Mouse (Mus musculus): ENCODE results near the gene Tnfsf10.
"Not testable (repeated sequence)": the region's sequence is repeated elsewhere in the genome, so short reads cannot be mapped to it uniquely, and the experiment has no call there.

Tnfsf10 gene

DNA sequence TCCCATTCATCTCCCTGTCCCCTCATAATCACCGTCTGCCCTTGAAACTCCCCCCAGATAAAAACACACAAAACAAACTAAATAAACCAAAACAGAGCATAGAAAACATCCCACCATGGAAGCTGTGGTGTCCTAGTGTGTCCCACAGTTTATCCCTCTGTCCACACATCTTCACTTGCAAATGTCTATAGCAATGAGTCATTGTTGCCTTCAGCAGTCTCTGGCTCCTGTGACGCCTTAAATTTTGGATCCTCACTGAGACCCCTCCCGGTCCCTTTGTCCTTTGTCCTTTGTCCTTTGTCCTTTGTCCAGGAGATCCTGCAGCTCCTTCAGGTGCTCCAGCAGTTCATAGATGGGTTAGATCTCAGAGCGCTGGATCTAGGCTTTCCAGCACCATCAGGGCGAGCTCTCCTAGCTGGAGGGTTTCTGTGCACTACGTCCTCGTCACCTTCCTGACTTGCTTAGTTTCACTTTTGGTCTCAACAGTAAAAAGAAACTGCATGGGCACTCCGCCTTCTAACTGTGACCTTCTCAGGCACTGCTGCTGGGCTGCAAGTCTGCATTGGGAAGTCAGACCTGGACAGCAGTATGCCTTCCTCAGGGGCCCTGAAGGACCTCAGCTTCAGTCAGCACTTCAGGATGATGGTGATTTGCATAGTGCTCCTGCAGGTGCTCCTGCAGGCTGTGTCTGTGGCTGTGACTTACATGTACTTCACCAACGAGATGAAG lies at the start of gene Tnfsf10:
TSS of gene Tnfsf10 (plus strand) at position 470 of the 729 bp plus-strand sequence.
- no peak for DNase-seq

DNA sequence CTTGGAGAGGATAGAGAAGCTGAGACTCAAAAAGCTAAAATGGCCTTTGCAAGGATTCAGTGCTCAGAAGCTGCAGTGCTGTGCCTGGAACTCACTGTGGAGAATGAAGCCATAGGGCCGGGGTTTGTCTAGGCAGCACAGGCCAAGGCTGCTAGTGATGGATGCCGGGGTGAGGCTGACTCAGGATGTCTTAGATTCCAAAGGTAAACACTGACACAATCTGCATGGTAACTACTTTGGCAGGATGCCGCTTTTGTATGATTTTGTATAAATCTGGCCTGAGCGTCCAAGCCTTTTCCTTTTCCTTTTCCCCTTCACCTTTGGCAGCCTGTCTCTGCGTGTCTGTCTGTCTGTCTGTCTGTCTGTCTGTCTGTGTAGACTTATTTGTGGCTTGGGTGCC lies 49.5 kb upstream of the Tnfsf10 start:
- no peak for DNase-seq

DNA sequence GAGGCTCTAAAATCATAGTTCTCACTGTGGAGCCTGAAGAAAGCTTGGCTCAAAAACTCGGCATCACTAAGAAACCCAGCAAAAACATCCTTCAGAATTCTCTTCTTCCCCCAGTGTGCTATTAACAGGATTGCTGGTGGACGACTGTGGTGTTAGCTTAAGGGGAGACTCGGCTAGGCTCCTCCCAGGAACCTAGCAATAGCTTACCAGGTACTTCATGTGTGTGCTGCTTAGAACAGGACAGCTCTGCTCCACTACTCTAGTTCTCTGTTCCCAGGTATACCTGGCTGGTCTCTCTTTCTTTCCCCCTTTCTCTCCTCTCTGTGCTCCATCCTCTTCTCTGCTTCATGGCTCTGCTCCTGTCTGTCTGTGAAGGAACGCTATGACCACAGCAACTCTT lies 48.9 kb upstream of the Tnfsf10 start:
- no peak for DNase-seq

DNA sequence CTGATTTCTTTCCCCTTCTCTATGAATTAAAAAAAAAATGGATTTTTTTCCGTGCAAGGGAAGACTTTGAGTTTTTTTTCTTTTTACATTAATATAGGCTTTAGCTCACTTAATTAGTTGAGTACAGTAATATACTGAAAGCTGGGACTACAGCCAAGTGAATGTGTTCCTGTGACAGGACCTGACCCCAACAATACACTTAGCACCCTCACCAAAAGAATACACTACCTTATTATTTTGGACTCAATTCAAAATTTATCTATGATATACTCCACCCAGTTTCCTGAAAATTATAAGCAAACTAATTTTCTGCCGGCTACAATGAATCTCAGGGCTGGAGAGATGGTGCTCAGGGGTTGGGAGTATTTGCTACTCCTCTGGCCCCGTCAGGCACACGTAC lies 47.7 kb upstream of the Tnfsf10 start:
- DNase-seq: no peak

DNA sequence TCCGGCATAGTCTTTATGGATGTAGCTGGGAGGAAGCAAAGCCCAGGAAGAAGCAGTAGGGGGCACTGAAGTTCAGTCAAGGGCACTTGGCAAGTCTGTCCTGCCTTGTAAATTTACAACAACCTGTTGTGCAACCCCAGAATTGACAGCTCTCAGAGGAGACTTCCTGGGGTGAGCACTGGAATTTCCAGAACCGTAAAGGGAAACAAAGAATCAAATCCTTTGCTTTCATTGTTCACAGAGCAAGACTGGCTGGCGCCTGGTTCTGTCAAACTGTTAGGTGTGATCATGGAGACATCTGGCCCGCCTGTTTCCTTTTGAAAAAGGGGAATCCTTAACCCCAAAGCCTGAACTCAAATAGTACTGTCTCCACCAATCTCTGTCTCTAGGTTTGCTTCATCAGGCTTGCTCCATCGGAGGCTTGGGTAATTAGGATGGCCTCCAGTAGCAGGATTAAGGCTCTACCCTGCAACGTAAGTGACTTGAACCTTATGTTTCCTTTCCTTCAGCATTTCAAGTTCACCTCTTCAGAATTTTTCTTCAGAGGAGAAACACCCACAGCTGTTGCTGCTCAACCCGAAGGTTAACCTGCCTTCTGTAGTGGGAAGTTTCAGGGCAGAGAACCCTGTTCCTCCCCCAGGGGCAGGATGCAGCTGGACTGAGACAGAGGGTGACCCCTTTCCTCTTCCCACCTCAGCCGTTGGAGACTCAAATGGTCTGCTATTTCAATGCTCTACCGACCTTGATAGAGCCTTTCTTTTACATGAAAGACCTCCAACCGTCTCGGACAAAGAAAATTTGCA lies 46.5 kb upstream of the Tnfsf10 start:
- DNase-seq: no peak

DNA sequence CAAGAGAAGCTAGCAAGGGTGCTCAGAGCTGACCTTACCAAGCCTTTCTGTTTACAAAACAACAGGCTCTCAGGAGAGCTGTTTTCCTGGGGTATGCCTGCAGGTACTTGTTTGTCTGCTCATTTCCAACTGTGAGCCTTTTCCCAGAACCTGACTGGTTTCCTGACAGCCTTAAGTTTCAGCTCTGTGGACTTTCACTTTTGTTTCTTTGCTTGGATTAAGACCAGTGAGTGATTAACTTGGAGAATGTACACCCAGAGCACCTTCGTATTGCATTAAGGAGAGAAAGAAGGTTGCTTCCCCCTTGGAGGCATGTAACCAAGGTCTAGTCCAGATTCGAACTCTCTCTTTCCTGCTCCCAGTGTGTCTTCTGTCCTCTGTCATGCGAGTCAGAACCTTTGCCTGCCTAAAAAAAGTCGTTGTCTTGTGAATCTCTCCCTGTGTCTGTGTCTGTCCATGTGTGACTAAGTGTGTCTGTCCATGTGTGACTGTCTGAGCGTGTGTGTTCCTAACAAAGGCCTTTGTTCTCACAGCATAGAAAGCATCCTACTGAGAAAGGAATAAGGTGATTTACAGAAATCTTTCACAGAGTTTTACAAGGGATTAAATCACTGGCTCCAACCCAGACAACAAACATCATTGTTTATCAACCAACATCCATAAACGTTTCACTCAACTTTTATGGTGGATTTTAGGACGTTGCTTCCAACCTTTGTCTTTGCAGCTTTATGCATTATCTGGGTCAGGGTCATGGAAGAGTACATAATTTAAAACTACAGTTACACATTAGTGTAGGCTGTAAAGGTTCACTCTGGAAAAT lies 43.7 kb upstream of the Tnfsf10 start:
- DNase-seq: no peak

DNA sequence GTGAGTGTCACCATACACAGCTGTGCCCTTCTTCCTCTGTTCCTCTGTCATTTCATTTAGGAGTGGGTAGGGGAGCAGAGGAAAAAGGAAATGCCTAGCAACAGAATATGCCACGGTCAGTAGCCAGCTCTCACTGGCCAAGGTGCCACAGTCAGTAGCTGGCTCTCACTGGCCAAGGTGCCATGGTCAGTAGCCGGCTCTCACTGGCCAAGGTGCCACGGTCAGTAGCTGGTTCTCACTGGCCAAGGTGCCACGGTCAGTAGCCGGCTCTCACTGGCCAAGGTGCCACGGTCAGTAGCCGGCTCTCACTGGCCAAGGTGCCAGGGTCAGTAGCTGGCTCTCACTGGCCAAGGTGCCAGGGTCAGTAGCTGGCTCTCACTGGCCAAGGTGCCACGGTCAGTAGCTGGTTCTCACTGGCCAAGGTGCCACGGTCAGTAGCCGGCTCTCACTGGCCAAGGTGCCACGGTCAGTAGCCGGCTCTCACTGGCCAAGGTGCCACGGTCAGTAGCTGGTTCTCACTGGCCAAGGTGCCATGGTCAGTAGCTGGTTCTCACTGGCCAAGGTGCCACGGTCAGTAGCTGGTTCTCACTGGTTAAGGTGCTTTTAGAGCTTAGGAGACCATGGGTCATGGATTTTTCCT lies 37.4 kb upstream of the Tnfsf10 start:
- not testable (repeated sequence) for DNase-seq

DNA sequence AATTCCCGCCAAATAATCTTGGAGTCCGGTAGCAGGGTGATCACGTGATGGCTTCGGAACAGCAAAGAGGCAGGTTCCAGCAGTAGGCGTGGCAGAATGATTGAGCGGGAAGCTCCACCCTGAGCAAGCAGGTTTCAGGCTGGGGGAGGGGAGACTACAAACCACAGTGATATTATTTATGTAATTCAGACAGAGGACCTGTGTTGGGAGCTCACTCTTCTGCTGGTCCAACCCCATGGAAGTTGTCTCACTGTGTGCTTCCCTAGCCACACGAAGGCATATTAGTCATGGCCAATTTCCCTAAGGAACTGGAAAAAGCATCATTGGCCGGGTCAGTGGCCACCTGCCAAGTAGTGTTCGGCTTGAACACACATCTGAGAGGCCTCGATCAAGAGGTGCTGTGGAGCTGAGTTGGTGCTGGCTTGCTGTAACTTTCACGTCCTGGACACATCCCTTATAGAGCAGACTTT lies 36.5 kb upstream of the Tnfsf10 start:
- DNase-seq: peak in 1 of 2 experiments; percentile 18

DNA sequence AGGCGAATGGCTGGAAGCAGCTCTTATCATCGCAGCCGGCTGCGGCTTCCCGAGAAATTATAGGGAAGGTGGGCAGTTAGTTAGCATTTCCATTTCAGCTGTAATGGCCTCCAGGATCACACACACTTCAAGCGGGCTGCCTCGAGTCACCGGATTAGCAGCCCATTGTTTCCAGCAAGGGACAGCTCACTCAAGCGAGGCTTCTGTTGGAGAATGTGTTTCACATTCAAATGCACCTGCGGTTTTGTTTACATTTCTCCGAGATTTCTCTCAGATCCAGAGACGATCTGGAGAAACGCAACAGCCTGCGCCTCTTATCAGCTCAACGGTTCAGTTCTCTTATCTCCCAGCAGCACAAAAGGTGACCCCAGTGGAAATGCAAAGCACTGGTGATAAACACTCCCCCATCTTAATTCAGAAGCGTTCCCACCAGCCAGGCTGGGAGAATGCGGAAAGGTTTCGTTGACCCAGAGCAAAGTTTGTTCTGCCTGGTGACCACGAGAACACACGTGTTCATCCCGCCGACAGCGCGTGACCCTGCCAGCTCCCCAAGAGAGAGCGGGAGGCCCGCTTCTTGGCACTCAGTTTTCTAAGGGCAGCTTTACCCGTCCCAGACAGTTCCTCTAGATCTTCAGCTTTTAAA lies 33.6 kb upstream of the Tnfsf10 start:
- DNase-seq: peak; percentile 19 to 21

DNA sequence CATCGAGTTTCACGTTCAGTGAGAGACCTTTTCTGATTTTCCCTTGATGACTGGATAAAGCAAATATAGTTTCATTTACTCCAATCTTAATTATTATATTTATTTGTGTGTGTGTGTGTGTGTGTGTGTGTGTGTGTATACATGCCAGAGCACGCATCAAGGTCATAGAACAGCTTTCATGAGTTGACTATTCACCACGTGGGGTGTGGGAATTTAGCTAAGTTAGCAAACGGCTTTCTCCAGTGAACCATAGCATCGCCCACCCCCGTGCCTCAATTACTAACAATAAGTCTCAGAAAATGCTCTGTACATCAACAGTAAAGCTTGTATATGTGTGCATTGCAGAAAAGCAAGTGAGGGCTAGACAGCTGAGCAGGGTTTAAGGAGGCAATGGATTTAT lies 33.0 kb upstream of the Tnfsf10 start:
- no peak for DNase-seq

DNA sequence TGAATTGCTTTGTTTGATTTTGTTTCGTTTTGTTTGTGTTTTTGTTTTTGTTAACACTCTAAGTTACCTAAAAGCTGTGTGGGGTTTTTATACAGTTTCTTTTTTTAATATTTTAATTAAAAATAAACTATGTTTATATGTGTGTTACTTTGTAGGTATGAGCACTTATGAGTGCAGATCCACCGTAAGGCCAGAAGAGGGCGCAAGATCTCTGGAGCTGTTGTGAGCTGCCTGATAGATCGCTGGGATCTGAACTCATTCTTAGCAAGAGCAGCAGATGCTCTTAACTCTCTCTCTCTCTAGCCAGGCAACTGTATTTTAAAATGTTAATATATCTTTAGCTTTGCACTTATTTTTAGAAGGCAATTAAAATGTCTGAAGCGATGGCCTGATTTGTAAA lies 32.6 kb upstream of the Tnfsf10 start:
- no peak for DNase-seq

DNA sequence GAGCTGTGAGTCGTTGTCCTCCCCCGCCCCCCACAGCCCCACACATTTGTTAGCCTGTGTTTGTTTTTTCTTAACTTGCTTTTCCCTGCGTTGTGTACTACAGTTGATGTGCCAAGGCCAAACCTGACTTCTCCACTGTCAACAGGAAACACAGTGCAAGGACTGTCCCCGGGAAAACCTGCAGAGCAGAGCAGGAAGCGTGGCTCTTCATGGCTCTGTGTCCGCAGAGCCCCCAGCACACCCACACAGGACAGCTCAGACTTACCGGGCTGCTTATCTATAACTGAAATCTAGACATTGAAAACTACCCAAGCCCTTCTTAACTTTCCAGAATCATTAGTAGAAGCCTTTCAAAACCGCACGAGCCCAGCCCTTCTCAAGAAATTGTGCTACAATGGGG lies 31.8 kb upstream of the Tnfsf10 start:
- no peak for DNase-seq

DNA sequence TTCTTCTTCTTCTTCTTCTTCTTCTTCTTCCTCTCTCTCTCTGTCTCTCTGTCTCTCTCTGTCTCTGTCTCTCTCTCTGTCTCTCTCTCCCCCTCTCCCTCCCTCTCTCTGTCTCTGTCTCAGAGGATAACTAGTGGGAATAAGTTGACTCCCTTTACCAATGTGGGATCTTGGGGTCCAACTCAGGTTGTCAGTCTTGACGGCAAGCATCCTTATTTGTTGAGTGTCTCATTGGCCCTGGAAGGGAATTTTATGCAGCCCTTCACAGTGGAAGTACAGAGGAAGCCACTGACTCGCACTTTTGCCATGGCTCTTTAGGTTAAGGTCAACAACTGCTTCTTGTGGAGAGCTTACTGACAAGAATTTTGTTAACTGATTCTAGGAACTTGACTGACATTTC lies 28.5 kb upstream of the Tnfsf10 start:
- DNase-seq: no peak

DNA sequence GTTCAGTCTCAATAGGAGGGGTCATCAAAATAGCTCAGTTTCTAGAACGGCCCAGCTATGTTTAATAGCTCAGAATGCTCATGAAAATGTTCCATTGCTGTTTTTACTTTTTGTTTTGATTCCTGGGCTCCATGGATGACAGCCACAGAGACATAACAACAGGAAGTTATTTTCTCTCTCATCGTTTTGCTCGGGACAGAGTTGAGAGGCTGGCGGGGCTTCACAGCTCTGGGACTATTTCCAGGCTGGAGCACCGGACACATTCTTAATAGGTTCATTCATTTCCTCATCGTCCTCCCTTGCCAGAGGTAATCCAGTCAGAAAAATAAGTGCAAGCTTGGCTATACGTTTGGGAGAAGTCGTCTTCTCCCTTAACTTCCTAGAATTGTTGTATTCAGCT lies 27.9 kb upstream of the Tnfsf10 start:
- DNase-seq: no peak

DNA sequence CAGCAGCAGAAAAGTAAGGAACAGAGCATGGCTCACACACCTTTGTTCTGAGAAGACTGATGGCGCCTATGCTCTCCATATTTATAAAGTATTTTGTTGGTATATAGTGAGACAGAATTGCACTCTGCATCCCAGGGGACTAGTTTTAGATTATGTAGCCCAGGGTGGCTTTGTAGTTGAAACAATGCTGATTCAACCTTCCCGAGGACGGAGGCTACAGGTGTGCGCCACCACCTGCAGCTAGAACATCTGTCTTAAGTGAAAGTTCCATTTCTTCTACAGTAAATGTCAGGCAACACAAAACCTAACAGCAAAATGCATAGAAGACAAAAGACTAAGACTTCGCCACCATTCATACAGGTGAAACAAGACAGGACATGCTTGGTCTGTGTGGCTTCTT lies 26.5 kb upstream of the Tnfsf10 start:
- no peak for DNase-seq

DNA sequence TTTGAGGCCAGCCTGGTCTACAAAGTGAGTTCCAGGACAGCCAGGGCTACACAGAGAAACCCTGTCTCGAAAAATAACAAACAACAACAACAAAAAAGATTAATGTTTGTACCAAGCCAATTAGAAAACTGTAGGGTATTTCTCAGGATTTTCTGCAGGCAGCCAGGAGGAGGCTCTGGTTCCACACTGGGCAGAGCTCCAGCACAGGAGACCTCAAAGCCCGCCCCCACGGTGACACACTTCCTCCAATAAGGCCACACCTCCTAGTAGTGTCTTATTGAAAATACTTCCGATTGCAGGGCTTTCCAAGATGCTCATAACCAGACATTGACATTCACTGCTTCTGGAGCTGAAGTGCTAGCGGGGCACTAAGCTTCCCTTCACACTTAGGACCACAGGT lies 25.9 kb upstream of the Tnfsf10 start:
- not testable (repeated sequence) for DNase-seq

DNA sequence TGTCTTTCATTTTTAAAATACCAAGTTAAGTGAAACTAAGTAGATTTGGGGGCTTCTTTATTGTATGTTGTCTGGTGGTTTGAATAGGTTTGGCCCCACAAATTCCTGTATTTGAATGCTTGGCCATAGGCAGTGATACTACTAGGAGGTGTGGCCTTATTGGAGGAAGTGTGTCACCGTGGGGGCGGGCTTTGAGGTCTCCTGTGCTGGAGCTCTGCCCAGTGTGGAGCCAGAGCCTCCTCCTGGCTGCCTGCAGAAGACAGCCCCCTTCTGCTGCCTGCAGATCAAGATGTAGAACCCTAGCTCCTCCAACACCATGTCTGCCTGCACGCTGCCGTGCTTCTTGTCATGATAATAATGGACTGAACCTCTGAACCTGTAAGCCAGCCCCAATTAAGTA lies 25.4 kb upstream of the Tnfsf10 start:
- DNase-seq: not testable (repeated sequence)

DNA sequence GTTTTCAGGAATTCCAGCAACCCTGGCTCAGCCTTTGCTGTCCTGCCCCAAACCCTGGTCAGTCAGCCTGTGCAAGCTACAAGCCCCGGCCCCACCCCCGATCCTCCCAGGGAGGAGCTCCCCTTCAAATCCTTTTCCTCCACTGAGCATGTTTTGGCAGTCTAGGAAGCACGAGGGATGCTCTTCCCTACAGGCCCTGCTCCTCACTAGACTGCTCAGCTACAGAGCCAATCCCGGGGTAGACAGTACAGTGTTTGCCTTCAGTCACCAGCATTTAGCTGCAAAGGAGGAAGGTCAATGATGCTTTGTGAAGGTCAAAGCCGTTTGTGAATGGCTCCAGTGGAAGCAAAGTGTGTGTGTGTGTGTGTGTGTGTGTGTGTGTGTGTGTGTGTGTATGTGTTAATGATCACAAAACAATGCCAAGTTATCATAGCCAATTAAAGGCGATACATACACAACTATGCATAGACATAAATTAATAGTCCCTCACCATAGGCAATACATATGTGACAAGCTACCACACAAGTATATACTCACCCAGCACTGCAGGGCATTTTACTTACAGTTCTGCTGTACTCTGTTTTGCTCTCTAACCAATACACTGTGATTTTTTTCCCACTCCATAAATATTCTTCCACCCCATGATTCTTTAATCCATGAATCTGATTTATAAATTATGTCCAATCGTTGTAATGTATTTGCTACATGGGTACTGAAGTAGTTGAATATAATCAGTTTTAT lies 23.0 kb upstream of the Tnfsf10 start:
- DNase-seq: no peak

DNA sequence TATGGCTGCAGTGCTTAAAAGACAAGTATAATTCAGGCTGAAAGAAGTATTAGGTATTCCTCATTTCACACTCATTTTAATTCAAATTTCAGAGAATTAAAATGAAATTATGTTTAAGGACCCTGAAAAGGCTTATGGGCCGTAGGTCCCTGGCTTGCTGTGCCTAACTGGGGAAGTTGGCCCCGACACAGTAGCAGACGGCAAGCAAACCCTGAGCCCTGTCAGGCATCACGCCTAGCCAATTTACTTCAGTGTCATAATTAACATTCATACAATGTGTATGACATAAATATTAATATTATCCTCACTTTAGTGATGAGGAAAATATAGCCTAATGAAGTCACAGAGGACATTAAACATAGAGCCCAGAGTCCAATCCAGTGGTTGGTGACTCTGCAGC lies 16.4 kb upstream of the Tnfsf10 start:
- DNase-seq: no peak

DNA sequence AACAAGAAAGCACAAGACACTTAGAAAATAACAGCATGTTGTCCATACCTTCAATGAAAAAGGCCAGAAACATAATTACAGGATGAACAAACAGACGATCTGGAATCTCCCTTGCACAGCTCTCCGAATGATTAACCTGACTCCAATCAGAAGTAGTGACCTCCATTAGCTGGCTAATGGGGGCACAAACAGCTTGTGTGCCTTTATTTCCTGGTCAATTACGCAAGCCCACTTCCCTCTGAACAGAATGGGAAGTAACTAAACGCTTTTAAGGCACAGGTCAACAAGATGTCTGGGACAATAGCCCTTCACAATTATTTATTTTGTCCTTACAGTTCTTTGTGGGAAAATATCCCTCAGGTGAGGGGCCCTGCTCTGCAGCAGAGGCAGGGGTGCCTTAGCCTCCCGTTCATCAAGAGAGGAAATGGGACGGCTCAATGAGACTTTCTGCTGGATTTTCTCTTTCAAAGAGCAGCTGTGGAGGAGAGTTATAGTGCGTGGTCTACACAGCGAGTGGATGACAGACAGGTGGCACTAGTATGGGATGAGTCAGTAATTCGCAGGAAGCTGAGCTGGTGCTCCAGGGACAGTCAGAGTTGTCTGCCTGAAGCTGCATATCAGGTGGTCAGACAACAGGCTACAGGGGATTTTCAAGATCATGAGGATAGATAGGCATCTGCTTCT lies 14.3 kb upstream of the Tnfsf10 start:
- DNase-seq: no peak

DNA sequence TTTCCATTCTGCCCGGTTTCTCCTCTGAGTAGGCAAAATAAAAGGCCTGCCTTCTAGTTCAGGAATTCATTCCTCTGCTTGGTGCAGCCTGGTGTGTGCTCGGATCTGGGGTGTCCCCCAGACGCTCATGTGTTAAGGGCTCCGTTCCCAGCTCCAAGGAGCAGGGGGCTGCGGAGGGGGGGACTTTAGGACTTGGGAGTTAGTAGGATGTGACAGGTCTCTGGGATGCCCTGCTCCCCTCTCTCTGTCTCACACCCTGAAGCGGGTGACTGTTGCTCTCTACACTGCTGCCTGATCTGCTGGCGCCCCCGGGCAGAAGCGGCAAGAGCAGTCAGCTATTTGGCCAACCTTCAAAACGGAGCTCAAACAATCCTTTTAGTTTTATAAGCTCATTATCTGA lies 10.0 kb upstream of the Tnfsf10 start:
- DNase-seq: no peak

Measured in cerebellum, postnatal 25 days (tissue).